Mouse (Mus musculus) thymus, postnatal 0 days (tissue): Measurements from ENCODE around the gene Ccdc51. TPM values are rescaled to one million over a fixed set of nuclear protein-coding genes. Genes with fewer than 3 reads are reported as not detected.

Experiments
- DNase-seq: peaks from one replicate; pipeline ENCODE4 v3.0.0-alpha.2; 2015; ENCODE audit warnings: low spot score
- polyA plus RNA-seq: library from polyadenylated mRNA; unstranded; fragments of >200 nt; fragmentation: Nextera tagmentation; extraction: Ambion mirVana; gene quantifications from 2 replicates; pipeline ENCODE4 v1.2.1, GENCODE M21; 2015

Gene Ccdc51
- polyA plus RNA-seq, 1 experiment from 2014 or later, result 18.6 TPM

DNA sequence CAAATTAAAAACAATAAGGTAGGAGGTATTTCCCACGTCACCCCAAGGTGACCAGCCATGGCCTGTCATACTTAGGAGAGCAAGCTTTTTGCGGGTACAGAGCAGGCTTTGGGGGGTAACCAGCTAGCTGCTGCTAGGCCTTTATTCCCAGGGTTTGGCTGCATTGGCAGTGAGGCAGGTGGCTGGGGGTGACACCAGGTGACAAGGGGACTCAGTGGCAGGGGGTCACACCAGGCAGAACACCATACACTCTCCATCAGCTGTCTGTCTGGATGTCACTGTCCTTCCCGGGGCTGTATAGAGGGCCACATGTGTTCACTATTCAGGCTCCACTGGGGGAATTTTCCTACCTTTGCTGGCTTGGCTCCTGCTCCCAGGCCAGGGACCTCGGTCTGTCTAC, 25.4 kb upstream of the Ccdc51 start:
- no peak for DNase-seq

- no peak for DNase-seq
These were observed 24.8 kb upstream of the Ccdc51 start for GRCm38 (mm10) chr9:109057543-109057942.

DNA sequence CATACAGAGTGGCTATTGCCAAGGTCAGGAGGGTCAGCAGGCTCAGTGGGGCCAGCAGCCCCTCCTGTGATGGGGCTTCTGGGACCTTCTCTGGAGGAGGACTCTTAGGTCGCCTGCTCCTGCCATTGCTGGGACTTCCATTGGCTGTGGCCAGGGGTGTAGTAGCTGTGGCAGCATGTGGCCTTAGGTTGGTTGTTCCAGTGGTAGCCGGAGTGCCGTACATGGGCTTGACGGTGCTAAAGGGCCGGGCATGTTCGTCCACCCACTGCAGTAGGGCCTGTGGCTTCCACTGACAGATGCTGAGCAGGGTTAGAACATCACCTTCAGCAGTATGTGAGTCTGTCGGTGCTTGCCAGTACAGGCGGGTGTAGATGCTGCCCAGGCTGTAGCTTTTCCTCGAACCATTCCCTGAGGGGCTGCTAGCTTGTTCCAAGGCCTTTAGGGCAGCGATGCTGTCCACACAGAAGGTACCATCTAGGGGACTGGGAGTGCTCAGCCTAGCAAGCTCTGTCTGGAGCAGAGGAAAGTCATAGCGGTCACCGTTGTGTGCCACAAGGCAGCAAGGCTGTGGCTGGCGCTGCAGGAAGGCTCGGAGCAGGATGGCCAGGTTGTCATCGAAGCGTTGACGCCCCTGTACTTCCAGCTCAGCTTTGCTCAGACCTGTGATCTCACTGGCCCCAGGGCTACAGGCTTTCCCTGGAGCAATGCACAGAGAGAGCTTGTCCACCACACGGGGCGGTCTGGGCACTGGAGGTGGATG, 24.1 kb upstream of the Ccdc51 start:
- no peak for DNase-seq

GRCm38 (mm10) chr9:109059136-109059903, 23.0 kb upstream of the Ccdc51 start, which contains the start of gene Trex1:
Trex1 (minus strand) TSS chr9:109059734.
- peak; percentile 81 for DNase-seq

DNA sequence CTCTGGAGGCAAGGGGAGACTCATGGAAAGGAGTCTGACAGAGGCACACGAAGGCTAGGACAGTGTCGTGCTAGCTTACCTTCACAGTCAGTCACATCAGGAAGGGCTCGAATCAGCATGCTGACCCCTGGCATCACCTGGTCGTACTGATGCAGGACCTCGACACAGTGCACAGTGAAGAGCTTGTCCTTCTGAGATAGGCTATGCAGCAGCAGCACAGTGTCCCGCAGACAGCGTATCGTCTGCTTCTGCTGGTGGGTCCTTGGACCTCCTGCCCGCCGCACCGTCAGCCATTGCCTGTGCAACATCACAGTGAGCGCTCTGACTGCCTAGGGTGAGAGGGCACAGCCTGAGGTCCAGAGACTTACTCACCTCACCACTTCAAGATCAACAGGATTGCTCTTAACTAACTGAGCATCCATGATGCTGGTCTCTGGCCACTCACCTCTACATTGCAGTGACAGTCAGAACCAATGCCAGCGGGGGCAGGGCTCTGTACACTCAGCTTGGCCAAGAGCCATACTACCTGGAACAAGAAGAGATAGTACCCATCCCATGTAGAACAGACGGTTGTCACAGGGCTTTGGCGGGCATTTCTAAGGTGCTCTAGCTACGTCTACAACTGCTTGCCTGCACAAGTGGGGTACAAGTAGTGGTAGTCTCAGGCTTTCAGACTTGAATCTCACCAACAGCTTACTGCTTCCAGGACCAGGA, 22.0 kb upstream of the Ccdc51 start:
- no peak for DNase-seq

- DNase-seq, result no peak
These were observed 21.4 kb upstream of the Ccdc51 start for GRCm38 (mm10) chr9:109060898-109061295.

- no peak for DNase-seq
These were observed 14.1 kb upstream of the Ccdc51 start for GRCm38 (mm10) chr9:109068095-109068735.

DNA sequence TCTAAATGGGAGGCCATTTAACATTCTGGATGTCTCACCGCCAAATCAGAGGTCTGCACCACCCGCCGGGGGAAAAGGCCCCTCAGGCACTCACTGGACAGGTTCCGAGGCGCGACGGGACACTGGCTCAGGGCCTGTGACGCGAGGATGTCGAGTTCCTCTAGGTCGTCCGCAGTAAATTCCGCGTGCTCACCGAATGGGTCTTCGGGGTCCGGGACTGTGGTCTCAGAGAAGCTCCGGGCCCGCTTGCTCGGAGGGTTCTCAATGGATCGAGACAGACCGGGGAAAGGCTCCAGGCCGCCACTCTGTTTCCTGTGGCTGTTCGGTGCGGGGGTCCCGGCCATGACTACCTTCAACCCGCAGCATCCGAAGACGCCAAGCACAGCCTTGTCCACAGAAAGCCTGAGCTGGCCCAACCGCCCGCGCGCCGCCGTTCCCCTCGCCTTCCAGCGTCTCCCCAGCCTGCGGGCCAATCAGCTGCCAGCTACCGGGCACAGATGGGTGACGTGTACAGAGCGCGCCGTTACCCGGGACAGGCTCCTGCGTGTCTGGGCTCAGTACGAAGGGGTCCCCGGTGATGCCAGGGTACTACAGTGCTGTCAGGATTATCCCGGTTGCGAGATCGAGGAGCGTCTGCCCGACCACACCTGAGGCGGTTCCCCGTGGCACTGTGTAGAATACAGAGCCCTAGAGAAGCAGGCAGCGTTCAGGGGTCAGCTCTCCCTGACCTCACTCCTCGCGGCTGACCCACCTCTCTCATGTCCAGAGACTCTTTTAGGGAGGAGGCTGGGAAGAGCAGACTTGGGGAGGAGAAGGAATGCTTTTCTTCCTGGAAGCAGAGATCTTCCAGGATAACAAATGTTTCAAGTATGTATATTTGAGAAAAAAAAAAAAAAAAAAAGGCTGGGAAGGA, 8.4 kb upstream of the Ccdc51 start, which contains the start of gene Atrip:
Gene Atrip, minus strand, starts transcription at position 464 of the 913 bp plus-strand sequence.
- peak; percentile 90 for DNase-seq

GRCm38 (mm10) chr9:109080516-109080915, 1.8 kb upstream of the Ccdc51 start:
- no peak for DNase-seq

GRCm38 (mm10) chr9:109081749-109082123, 557 bp upstream of the Ccdc51 start:
- DNase-seq, result no peak

- peak; percentile 44 for DNase-seq
These were observed 2.6 kb downstream of the Ccdc51 start for GRCm38 (mm10) chr9:109084922-109085321.

DNA sequence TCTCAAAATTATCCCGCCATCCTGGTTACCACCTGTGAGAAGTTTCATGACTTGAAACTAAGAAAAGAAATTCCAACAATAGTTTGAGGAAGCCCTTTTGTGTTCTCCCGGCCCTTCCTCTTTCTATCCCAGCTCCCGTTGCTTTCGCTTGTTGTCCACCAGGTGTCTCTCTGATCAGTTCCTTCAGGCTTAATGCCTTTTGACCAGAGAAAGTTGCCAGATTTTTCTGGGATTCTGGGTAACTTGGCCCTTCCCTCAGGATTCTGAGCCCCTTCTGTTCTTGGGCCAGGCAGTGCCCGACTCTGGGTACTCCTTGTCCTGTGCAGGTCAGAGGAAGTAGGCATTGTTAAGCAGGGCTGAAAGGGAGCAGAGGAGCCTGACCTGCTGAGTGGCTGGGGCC, 5.7 kb downstream of the Ccdc51 start:
- DNase-seq, result no peak

GRCm38 (mm10) chr9:109090446-109090845, 8.2 kb downstream of the Ccdc51 start:
- DNase-seq, result no peak

GRCm38 (mm10) chr9:109091802-109092201, 9.5 kb downstream of the Ccdc51 start:
- DNase-seq, result no peak

DNA sequence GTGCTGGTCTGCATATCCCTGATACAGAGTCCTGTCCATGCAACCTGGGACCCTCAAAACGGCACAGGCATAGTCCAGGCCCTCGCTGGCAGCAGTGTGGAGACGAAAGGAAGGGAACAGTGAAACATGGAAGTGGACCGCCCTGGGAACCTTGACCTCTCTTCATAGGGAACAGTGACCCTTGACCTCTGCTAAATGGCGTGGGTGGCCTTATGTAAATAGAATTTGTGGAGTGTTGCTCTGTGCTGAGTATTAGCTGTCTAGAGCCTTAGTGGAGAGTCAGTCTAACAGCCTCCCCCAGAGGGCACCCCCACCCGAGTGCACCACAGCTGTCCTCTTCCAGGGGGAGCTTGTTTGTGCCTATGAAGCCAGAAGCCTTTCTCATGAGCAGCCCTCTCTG, 10.5 kb downstream of the Ccdc51 start:
- no peak for DNase-seq

GRCm38 (mm10) chr9:109093786-109094552, 11.7 kb downstream of the Ccdc51 start:
- DNase-seq, result no peak

DNA sequence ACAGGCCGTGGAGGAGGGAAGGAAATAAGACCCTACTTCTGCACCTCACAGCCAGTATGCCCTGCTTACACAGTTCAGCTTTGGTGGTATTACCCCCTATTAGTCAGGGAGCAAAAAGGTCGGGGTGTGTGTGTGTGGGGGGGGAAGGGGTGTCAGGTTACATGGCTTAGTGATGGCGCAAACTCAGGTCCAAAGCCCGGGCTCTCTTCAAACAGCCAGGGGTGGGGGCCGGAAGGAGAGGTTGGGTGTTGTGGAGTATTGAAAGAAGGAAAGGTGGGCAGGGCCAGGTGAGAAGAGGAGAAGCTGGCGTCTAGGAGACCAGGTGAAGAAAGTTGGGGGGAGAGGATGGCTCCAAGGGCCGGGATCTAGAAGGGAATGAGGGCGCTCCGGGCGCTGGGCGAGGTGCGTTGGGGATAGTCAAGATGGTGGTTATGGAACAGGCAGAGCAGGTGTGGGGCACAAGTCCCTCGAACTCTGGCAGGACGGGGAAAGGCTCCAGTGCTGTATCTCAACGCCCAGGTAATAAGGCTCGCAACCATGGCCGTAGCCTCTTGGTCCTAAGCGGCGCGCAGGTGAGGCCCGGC, 12.4 kb downstream of the Ccdc51 start:
- DNase-seq, result peak; percentile 15

GRCm38 (mm10) chr9:109095137-109095982, 13.1 kb downstream of the Ccdc51 start, which contains the start of gene Plxnb1:
Plxnb1 (plus strand) TSS chr9:109095389.
- peak; percentile 68 for DNase-seq
